Mouse (Mus musculus): ENCODE measurements around the gene Kcnd3.

DNA sequence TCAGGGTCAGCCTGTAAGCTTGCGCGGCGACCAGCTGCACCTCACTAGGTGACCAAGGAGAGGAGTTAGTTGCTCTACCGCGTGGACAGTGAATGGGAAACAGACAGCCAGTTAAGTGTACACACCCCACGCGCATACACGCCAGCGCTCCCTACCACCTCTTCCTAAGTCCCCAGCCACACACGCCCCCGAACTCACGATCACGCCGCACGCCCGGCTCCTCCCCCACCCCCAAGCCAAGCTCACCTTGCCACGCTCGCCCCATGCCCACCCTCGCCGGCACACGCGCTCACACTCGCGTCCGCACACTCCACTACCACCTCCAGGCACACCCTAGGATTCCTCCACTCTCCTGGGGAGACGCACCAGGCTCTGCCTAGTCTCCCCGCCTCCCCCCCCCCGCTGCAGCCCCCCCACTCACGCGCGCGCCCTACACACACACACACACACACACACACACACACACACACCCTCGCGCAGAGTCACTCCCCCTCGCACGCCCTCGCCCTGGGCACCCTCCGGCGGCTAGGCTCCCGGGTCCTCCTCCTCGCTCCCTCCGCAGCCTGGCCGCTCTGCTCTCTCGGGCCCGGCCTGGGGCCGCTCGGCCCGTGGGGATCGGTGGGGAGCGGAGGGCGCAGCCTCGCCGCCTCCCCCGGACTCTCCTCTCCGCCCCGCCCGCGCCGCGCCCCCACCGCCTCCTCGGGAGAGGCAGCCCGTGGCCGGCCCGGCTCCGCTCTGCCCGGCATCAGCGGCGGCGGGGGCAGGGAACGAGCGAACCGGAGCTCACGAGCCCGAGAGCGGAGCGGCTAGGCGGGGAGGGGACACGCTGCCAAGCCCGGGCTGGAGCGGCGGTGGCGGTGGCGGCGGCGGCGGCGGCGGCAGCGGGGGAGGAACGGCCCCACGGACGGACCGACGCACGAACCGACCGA, at the start of gene Kcnd3:
- no peak for TF ChIP-seq CTCF (IDR thresholded peaks at IDR 0.05; ENCODE audit: extremely low read depth, insufficient read depth, low read length)
- TF ChIP-seq POLR2A (IDR thresholded peaks at IDR 0.05; ENCODE audit: extremely low read depth, insufficient read depth, low read length): no peak
